Mouse (Mus musculus) thymus, adult 18-20 months (tissue): ENCODE data around the gene Fut1.
"Not testable (repeated sequence)": the region's sequence is repeated elsewhere in the genome, so short reads cannot be mapped to it uniquely, and the experiment has no call there.

Source experiments
- DNase-seq, 2 experiments: peaks; one replicate each; pipeline ENCODE4 v3.0.0; 2022; ENCODE audit warnings: mixed read lengths in 2 of 2

Fut1 gene

DNA sequence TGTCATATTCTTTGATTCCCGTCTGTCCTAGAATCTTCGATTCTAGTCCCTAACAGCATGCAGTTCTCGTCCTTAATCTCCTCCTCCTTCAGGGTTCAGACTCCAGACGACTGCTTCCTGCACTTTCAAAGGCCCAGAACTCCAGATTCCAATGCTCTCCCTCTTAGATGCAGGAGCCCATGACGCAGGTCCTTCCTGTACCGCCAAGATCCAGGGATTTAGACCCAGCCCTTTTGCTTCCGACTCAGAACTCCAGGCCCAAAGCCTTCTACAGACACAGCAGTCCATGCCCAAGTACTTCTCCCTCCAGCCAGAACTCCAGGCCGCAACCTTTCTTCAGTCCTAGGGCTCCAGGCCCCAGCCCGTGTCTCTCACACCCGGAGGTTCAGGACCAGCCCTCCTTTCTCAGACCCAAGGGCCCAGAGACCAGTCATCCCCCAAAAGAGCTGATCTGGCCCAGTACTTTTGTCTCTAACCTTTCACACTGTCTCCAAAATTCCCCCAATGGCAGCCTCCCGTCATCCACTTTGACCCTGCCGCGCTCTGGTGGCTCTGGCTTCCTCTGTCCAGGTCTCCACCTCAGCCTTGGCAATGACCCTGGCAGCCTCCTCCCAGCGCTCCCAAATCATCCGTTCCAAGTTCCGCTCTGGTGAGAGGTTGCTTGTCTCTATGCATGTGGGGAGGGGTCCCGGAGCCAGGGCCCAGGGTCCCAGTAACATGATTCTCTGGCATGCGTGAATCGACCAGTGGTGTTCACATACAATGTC is 23.3 kb downstream of the Fut1 start:
- no peak for DNase-seq

DNA sequence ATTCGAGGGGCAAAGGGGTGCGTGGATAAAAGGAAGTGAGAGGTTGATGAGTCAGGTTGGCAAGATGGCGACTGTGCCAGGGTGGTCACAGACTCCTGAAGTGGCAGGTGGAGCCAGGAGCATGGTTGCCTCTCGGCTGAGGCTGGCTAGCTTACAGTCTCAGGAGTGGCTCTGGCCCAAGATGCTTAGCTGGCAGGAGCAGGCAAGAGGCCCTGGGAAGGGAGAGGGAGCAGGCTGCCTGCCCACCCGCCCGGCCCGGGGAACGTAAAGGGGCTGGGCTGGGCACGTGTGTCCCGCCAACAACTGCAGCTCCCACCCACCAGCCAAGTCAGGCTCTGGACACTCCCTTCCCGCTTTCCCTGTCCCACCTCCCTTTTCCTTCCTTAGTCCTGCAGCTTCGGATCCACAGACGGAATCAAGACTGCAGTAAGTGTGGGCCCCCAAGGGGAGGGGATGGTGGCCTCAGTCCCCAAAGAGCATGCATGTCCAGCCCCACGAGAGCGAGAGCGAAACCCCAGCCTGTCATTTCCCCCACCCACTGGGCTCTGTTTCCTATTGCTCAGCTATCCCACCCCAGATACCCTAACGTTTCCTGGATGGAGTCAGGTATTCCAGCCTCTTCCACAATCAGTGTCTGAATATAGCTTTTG is 24.4 kb downstream of the Fut1 start:
- DNase-seq, result no peak

DNA sequence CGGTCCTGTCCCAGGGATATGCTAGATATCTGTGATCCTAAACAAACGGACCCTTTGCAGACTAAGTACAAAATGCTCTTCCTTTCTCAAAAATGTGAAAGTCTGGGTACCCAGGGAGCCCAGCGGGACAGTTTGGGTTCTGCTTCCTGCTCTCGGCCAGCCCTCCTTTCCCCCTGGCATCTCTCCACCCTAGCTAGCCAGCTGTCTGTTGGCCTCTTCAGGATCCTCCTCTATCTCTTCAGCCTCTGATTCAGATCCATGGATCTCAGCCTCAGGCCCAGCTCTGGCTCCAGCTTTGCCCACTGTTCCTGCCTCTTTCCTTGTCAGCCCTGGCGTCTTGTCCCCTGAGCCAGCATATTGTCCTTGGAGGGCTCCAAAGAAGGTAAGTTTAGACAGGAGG is 25.0 kb downstream of the Fut1 start:
- no peak for DNase-seq

DNA sequence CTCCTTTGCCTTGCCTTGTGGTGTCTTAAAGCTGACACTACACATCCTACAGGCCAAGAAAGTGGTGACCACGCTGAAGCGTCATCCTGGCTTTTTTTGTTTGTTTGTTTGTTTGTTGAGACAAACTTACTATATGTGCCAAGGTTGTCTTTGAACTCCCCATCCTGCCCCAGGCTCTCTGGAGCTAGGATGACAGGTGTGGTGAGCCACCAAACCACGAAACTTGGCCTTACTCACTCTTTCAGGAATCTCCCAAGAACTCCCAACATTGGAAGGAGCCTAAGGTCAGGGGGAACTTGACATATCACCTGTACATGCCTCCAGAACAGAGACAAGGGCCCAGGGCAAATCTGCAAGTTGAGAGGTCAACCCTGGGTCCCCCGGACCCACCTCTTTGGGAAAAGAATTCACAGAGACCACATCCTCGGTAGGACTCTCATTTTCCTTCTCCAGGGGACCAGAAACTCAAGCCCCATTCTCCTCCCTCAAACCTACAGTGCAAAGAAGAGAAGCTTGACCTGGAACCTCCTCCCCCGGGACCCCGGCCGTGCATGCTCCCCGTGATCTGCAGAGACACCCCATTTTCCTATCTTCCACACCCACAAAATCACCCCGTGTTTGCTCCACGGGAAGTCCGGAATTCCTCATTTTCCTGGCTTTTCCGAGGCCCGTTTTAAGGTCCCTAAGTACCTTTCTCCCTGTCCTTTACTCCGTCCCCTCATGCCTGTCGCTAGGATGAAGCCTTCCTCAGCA is 25.6 kb downstream of the Fut1 start:
- no peak for DNase-seq

DNA sequence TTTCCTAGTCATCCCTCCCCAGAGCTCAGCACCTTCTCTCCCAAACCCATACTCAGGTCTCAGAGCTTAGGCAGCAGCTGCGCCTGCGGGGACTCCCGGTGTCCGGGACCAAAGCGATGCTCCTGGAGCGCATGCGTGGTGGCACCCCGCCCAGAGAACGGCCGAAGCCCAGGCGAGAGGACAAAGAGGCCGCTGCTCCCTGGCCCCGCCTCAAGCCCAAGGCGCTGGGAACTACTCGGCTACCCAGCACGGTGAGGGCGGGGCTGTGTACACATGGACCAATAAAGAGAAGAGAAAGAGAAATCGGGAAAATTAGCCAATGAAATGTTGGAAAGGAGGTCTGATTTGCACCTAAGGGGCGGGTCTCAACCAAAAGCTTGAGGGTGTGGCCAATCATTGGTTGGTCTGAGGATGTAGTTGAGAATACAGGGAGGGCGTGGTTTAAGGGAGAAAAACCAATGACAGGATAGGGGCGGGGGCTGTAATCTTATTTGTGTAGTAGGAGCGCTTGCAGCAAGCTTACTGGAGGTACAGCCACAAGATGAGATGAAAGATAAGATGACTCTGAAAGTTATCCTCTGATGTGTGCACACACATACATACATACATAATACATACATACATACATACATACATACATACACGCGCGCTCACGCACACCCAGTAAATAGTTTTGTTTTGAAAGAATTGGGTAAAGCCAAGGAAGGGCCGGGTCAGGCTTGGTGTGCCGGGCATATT is 26.5 kb downstream of the Fut1 start:
- DNase-seq, result peak; percentile 67 to 80

DNA sequence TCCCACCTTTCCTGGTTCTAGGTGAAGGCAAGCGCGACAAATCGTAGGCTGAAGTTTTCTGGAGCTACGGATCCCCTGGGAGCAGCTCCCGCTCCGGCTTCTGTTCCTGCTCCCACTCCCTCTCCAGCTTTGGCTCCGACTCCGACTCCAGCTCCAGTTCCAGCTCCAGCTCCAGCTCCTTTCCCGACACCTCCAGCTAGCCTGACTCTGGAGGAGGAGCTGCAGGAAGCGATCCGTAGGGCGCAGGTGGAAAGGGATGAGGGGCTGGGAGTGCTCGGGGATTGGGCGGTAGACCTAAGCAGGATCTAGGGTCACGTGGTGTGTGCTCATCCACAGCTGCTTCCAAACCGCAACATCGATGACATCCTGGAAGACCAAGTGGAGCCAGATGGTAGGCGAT is 27.1 kb downstream of the Fut1 start:
- DNase-seq, result no peak

DNA sequence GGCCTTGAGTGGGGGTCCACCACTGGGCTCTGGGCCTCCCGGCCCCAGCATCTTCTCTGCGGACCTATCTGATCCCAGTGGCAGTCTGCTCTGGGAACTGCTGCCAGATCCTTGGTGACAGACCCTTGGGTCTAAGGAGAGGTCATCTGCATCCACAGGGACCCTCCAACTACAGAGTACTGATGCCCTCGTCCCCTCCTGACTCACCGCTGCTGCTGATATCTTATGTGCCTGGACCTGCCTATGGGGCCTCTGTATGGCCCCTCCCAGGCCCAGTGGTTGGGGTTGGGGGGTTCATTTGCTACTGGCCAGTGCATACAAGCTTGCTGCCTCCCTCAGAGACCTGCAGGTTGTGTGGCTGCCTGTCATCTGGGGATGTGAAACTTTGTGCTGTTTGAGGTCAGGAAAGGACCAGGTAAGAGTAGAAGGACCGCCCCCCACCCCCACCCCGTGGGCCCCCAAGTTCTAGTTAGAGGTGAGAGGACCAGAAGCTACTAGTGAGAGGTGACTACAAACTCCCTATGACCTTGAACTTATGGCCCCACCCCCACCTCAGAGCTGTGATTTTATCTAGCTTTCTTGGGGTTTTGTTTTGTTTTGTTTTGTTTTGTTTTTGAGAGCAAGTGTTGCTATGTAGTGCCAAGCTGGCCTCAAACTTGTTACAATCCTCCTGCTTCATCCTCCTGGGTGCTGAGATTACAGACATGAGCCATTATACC is 27.9 kb downstream of the Fut1 start:
- no peak for DNase-seq

DNA sequence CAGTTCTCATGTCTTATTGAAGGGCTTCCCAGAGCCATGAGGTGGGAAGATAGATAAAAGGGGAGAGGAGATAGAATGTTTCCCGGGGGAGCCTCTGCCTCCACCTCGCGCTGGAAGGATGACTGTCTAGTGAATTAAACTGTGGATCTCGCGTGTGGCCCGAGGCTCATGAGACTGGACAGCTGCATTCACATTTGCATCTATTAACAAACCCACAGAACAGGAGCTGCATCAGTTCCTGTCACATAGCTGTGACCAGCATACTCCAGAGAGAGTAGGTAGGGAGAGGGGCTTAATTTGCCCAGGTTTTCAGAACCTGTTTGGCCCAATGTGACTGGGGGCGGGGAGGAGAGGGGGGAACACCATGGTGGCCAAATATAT is 28.5 kb downstream of the Fut1 start:
- DNase-seq, result no peak

DNA sequence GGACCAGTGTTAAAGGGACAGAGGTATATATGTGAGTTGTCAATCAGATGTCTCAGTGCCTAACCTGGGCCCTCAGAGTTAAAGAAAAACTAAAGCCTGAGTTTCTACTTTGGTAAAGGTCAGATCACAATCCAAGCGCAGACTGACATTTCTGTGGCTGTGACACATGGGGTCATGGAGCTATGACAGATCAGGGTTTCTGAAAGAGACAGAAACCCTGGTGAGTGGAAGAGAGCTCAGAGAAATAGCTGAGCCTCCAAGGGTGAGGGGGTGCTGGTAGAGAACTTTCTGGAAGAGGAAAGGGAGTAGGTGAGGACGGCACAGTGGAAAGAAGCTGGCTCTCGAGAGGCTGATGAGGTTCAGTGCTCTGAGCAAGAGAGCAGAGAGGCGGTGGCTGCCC is 29.6 kb downstream of the Fut1 start:
- no peak for DNase-seq

DNA sequence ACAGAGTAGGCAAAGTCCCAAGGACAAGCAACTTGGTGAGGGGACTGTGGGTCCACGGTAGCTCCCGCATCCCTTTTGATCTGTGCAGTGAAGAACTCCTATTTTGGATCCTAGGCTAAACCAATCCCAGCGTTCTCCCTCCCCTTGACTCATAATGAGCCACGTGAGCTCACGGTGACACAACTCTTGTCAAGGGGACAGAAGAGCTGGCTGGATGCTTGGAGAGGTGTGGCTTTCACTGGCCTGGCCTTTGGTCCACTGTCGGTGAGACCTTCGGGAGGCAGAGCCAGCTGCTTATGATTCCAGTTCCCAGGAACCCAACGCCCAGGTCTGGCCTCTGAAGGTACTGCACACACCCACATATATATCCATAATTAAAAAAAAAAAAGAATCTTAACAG is 32.3 kb downstream of the Fut1 start:
- DNase-seq, result no peak

DNA sequence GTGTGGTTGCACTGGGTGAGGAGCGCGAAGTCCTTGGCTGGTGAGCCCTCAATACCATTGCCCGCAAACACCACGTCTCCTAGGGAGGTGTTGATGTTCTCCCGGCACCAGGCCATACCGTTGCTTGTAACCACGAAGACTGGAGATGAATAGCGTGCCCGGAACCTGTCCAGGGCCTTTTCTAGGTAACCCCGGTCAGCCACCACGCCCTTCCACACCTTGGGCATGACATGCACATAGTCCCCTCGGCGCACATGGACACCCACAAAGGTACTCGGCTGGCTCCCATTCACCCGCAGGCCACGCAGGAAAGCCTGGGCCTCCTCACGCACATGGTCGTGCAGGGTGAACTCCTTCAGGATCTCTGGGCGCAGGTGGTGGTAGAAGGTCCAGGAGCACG is 33.4 kb downstream of the Fut1 start:
- DNase-seq, result not testable (repeated sequence)

DNA sequence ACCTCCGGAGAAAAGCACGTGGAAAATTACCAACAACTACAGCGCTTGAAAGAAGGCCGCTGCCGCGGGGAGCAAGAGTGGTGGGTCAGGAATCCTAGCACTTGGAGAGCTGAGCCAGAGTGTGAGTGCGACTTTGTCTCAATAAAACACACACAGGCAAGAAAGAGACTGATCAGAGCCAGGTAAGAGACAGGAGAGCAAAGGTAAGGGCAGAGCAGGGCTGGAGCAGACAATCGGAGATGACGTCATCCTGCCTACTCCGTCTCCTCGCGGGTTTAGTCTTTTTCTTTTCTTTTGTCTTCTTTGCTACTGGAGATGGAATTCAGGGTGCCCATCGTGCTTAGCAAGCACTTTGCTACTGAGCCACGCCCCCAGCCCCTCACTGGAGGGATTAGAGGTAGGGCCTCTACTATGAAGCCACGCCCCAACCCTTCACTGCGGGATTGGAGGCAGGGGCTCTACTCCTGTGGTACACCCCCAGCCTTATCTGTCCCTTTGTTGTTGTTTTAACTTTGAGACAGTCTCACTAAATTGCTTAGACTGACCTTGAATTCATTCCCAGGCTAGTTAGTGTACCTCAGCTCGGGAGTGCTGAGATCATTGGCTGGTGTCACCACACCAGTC is 37.4 kb downstream of the Fut1 start:
- DNase-seq, result no peak

DNA sequence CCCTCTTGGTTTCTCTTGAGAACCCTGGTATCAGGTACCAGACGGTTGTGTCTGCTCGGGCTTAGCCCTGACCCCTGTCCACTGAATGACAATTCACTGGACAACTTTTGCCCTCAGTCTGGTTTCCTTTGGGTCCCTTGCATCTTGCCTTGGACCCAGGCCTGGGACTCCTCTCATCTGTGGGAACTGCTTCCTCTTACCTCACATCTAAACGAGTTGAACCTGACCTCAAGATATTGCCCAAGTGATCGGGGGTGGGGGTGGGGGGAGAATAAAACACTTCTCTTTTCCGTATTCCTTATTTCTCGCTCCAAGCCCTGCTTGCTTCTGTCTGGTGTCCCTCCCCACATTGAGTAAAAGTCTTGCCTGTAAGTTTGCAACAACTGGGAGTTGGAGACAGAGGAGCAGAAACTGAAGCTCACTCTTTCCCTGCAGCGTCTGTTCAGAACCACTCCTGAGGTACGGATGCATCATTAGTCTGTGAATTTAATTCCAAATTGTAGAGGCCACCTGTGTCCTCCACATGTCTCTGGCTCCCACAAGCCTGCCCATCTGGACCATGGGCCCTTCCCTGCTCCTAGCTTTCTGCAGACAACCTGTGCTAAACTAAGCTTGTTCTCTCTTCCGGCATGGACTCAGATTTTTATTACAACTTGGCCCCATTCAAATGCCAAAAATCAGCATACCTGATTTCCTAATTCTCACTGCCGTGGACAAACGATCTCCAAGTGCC is 43.8 kb downstream of the Fut1 start:
- DNase-seq, result no peak

DNA sequence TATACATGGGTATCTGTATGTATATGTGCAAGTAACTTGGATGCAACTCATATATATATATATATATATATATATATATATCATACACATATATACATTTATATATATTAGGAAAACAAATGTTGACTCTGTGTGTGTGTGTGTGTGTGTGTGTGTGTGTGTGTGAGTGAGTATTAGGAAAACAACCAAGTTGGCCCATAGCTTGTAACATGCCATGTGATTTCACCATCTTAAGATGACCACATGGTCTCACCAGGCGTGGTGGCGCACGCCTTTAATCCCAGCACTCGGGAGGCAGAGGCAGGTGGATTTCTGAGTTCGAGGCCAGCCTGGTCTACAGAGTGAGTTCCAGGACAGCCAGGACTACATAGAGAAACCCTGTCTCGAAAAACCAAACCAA is 44.6 kb downstream of the Fut1 start:
- DNase-seq, result not testable (repeated sequence)

DNA sequence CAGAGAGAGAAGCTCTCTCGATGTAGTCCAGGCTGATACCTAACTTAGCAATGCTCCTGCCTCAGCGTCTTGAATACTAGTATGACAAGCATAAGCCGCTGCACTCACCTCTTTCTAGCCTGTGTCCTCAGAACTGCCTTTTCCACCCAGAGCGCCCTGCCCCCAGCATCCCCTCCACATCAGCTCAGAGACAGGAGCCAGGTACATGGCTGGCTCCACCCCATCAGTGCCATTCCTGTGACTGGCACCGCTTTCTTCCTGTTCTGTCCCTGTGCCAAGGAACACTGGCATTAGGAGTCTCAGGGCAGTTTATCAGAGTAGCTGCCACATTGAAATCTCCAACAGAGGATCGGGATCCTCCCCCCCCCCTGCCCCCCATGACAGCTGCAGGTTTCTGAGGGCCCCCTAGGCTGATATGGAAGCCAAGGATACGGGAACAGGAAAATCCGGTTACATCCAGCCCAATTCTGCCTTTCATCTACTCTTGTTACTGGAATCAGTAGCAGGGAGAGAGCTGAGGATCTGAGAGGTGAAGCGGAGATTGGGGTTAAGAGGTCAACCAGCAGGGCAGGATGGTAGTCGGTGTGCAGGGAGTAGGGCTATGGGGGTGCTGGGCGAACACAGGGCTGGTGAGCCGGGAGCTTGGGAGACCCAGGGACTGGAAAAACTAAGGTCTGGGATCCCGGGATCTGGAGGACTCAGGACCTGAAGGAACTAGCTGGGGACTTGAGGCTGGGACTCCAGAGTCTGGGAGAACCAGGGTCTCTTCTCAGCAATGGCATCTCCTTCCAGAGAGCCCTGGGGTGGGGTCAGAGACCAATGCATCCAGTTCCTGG is 48.4 kb downstream of the Fut1 start:
- no peak for DNase-seq

DNA sequence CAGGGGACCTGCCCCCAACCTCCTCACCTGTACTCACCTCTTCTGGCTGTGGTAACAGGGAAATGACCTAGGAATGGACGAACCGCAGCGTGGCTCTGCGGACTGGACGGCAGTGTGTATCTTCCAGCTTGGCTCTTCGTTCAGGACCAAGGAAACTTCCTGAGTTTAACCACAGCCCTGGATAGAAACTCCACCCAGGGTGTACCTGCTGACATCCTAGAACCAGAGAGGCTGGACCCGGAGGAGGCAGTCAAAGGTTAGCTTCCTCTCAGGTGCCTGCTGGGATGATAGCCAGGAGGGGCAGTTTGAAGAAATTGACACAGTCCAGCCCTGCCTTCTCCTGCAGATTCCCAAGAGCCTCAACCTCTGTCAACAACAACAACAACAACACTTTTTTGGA is 49.1 kb downstream of the Fut1 start, which contains the start of gene Fut2:
Fut2 (minus strand) TSS at position 234 of the 400 bp plus-strand sequence.
- no peak for DNase-seq

DNA sequence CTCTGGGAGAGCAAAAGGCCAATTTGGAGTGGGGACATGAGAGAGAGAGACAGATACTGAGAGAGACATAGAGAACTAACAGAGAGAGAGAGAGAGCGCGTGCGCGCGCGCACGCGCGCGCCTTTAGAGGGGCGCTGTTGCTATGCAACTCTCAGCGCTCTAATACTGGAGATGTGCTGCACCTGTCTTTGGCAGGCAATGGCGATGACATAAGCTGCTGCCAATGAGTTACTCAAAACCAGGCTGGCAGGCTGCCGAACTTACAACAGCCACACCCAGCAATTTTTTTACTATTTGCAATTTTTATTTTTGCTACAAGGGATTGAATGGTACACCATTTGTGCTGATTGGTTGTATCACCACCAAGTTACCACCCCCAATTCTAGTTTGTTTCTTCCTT is 50.7 kb downstream of the Fut1 start:
- DNase-seq, result no peak

DNA sequence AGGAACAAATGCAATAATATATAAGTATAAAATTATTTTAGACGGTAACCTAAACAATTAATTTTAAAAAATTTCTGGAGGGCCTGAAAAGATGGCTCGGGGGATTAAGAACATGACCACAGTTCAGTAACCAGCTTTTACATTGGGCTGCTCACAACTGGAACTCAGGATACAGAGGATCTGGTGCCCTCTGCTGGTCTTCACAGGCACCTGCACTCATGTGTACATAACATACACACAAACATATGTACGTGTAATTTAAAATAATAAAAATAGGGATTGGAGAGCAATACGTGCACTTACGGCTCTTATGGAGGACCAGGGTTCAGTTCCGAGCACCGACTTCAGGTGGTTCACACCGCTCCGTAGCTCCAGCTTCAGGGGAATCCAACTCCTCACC is 51.8 kb downstream of the Fut1 start:
- DNase-seq, result no peak
